Mouse (Mus musculus): ENCODE data around the gene Gm11639. TPM values are rescaled to one million over a fixed set of nuclear protein-coding genes. Genes with fewer than 3 reads are reported as not detected.

Gene Gm11639
- polyA plus RNA-seq, 1 experiment from 2014 or later = not detected

GRCm38 (mm10) chr11:105009232-105009631 is 323.7 kb downstream of the Gm11639 start:
- H3K4me3 ChIP-seq (ENCODE audit: low read depth, low read length) = no peak overlapping the region
- no peak overlapping the region for H3K9ac ChIP-seq (ENCODE audit: low read depth, low read length)
- no peaks in the 10 kb centered on the region for H3K4me1 ChIP-seq (replicated peaks; ENCODE audit: control insufficient read depth, insufficient read depth, low read length)
- ATAC-seq = no peak
- no peak overlapping the region for H3K27ac ChIP-seq (ENCODE audit: low read depth, low read length)
- peaks cover 2% of the 10 kb centered on the region; the same call in 1 of the 2 replicates for H3K27me3 ChIP-seq (replicated peaks; ENCODE audit: control insufficient read depth, insufficient read depth, low read length)
- no peaks in the 10 kb centered on the region for H3K36me3 ChIP-seq (ENCODE audit: control insufficient read depth, insufficient read depth)
- no peaks in the 10 kb centered on the region for H3K9me3 ChIP-seq (ENCODE audit: control insufficient read depth)
- H3K4me2 ChIP-seq (replicated peaks; ENCODE audit: low read depth) = no peak overlapping the region
- no peak for TF ChIP-seq CTCF (IDR thresholded peaks at IDR 0.05; ENCODE audit: low read depth)
- 62% methylated on average over 2 of the region's 2 CpGs for WGBS

DNA sequence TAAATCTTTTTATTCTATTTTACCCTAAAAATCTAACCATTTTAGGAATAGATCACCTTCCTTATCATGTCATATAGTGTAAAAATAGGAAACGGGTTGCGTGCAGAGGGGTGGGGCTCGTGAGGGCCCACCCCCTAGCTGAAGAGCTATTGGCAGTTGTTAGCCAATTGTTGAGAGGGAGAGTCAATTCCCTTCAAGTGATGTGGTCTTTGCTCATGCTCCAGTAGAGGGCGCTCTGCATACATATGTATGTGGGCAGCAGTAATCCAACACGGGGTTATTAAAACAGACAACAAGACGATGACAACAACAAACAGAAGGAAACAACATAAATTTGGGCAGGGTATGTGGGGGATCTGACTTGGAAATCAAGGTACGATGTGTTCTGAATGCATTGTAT is 335.6 kb downstream of the Gm11639 start:
- Histone ChIP-seq H3K9ac (ENCODE audit: low read depth, low read length) (no peak overlapping the region), H3K4me3 (ENCODE audit: low read depth, low read length) (no peak overlapping the region), H3K27me3 (replicated peaks; ENCODE audit: control insufficient read depth, insufficient read depth, low read length) (no peaks in the 10 kb centered on the region), H3K36me3 (ENCODE audit: control insufficient read depth, insufficient read depth) (no peaks in the 10 kb centered on the region), H3K9me3 (ENCODE audit: control insufficient read depth) (no peaks in the 10 kb centered on the region), H3K27ac (ENCODE audit: low read depth, low read length) (no peak overlapping the region), H3K4me1 (replicated peaks; ENCODE audit: control insufficient read depth, insufficient read depth, low read length) (no peaks in the 10 kb centered on the region), H3K4me2 (replicated peaks; ENCODE audit: low read depth) (no peak overlapping the region)
- no peak for ATAC-seq
- WGBS = 73% methylated on average over 7 of the region's 7 CpGs
- peak; percentile 53 for TF ChIP-seq CTCF (IDR thresholded peaks at IDR 0.05; ENCODE audit: low read depth)

DNA sequence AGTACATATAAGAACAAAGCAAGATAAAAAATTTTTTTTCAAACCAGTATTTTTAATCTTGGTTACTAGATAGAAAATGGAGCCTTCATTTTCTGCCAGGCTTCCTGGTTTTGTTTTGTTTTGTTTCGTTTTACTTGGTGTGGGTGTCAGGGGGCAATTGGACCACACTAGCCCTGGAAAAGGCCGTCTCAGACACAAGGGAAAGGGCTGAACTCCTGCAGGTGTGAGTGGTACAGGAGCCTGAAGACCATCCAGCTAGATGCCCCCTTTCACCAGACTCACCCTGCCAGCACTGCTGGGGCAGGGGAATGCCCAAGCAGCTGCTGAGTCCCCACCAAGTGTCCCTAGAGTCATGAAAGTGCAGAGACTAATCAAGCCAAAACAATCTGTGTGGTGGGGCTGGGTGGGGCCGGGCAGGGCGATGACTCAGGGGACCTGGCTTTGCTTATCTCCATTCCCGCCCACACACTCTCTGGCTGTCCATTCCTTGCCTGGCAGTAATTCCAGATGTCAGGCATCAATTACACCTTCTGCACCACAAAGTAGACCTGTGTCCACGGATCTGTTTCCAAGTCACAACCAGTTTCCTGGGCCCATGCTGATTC is 343.3 kb downstream of the Gm11639 start:
- Histone ChIP-seq H3K27me3 (replicated peaks; ENCODE audit: control insufficient read depth, insufficient read depth, low read length) (no peaks in the 10 kb centered on the region), H3K4me2 (replicated peaks; ENCODE audit: low read depth) (no peak overlapping the region), H3K27ac (ENCODE audit: low read depth, low read length) (no peak overlapping the region), H3K9ac (ENCODE audit: low read depth, low read length) (no peak overlapping the region), H3K4me3 (ENCODE audit: low read depth, low read length) (no peak overlapping the region), H3K4me1 (replicated peaks; ENCODE audit: control insufficient read depth, insufficient read depth, low read length) (no peaks in the 10 kb centered on the region), H3K36me3 (ENCODE audit: control insufficient read depth, insufficient read depth) (no peaks in the 10 kb centered on the region), H3K9me3 (ENCODE audit: control insufficient read depth) (no peaks in the 10 kb centered on the region)
- 0 out of 2 replicates have a peak, but pooled peaks have one; percentile 31 for ATAC-seq
- 25% methylated on average over 6 of the region's 6 CpGs for WGBS
- no peak for TF ChIP-seq CTCF (IDR thresholded peaks at IDR 0.05; ENCODE audit: low read depth)

DNA sequence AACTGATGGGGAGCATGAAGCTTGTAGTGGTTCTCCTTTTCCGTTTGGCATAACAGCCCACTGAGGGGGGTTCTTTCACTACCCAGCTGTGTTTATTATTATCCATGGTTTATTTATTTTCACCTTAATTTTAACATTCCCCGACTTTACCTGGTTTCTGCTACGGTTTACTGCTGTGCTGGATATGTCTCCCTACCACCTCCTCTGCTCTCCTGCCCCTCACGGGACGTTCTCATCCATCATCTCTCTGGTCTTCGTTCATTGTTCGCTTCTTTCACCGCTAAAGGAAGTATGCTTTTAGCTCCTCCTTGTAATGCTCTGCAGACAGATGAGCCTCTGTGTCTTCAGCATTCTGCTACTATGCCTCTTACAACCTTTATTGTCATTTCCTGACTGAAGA is 344.0 kb downstream of the Gm11639 start:
- H3K9me3 ChIP-seq (ENCODE audit: control insufficient read depth) = no peaks in the 10 kb centered on the region
- no peak overlapping the region for H3K4me3 ChIP-seq (ENCODE audit: low read depth, low read length)
- no peak for TF ChIP-seq CTCF (IDR thresholded peaks at IDR 0.05; ENCODE audit: low read depth)
- H3K4me1 ChIP-seq (replicated peaks; ENCODE audit: control insufficient read depth, insufficient read depth, low read length) = no peaks in the 10 kb centered on the region
- H3K27ac ChIP-seq (ENCODE audit: low read depth, low read length) = no peak overlapping the region
- no peaks in the 10 kb centered on the region for H3K27me3 ChIP-seq (replicated peaks; ENCODE audit: control insufficient read depth, insufficient read depth, low read length)
- no peak overlapping the region for H3K9ac ChIP-seq (ENCODE audit: low read depth, low read length)
- H3K36me3 ChIP-seq (ENCODE audit: control insufficient read depth, insufficient read depth) = no peaks in the 10 kb centered on the region
- no peak for ATAC-seq
- 58% methylated on average over 8 of the region's 8 CpGs for WGBS
- H3K4me2 ChIP-seq (replicated peaks; ENCODE audit: low read depth) = no peak overlapping the region

DNA sequence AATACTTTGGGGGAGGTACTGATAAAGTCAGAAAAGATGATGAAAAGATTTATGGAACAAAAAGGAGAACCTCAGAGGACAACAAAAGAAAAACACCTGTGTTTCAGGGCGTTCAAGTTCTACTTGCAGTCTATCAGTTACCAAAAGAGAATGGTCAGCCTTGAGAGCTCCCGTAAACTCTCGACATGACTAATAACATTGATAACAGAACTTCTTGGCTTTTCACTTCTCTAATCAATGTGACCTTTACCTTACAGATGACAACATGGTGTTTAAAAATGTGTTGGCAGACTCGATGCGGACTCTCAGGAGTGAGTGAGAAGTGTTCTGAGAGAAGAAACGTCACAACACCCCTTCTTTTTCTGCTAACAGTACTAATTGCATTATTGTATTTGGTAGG is 344.7 kb downstream of the Gm11639 start:
- no peak for ATAC-seq
- no peaks in the 10 kb centered on the region for H3K27me3 ChIP-seq (replicated peaks; ENCODE audit: control insufficient read depth, insufficient read depth, low read length)
- H3K9me3 ChIP-seq (ENCODE audit: control insufficient read depth) = no peaks in the 10 kb centered on the region
- no peak overlapping the region for H3K9ac ChIP-seq (ENCODE audit: low read depth, low read length)
- H3K4me2 ChIP-seq (replicated peaks; ENCODE audit: low read depth) = no peak overlapping the region
- WGBS = 55% methylated on average over 6 of the region's 6 CpGs
- no peak overlapping the region for H3K4me3 ChIP-seq (ENCODE audit: low read depth, low read length)
- H3K4me1 ChIP-seq (replicated peaks; ENCODE audit: control insufficient read depth, insufficient read depth, low read length) = no peaks in the 10 kb centered on the region
- H3K36me3 ChIP-seq (ENCODE audit: control insufficient read depth, insufficient read depth) = no peaks in the 10 kb centered on the region
- no peak for TF ChIP-seq CTCF (IDR thresholded peaks at IDR 0.05; ENCODE audit: low read depth)
- H3K27ac ChIP-seq (ENCODE audit: low read depth, low read length) = no peak overlapping the region

DNA sequence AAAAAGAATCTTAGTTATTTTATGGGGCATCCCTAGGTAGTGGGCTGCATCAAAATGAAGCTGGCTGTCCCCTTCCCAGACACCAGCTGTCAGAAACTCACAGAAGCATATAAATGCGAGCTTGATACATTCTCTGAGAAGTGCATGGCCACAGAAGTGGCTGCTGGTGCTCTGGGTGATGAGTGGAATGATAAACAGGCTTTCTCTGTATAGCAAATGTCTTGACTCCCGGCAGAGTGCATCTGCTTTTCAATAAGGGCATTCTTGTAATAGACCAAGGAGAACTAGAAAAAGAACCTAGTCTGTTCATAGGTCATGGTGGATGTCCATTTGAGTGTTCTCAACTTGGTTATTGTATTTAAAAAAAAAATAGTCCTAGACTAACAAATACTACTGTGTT is 345.6 kb downstream of the Gm11639 start:
- Histone ChIP-seq H3K4me1 (replicated peaks; ENCODE audit: control insufficient read depth, insufficient read depth, low read length) (no peaks in the 10 kb centered on the region), H3K9me3 (ENCODE audit: control insufficient read depth) (no peaks in the 10 kb centered on the region), H3K27me3 (replicated peaks; ENCODE audit: control insufficient read depth, insufficient read depth, low read length) (no peaks in the 10 kb centered on the region), H3K27ac (ENCODE audit: low read depth, low read length) (no peak overlapping the region), H3K9ac (ENCODE audit: low read depth, low read length) (no peak overlapping the region), H3K4me3 (ENCODE audit: low read depth, low read length) (no peak overlapping the region), H3K4me2 (replicated peaks; ENCODE audit: low read depth) (no peak overlapping the region), H3K36me3 (ENCODE audit: control insufficient read depth, insufficient read depth) (no peaks in the 10 kb centered on the region)
- no peak for TF ChIP-seq CTCF (IDR thresholded peaks at IDR 0.05; ENCODE audit: low read depth)
- 60% methylated on average over 2 of the region's 2 CpGs for WGBS
- ATAC-seq = no peak

DNA sequence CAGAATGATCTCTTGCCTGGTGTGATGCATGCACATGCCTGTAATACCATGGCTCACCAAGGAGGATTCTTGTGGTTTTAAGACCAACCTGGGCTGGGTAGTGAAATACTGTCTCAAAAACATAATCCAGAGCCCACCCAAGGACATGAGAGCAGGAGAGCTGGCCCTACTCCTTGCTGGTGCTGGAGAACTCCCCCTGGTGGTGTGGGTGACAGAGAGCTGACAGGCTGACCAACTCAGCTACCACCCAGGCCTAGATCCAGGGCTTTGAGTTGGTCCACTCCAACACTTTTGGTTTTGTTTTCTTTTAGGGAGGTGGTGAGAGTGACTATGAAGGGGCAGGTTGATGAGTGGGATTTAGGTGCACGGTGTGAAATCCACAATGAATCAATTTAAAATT is 349.6 kb downstream of the Gm11639 start:
- peak; percentile 27; the same call in 1 of the 2 replicates for TF ChIP-seq CTCF (IDR thresholded peaks at IDR 0.05; ENCODE audit: low read depth)
- no peak overlapping the region for H3K27ac ChIP-seq (ENCODE audit: low read depth, low read length)
- H3K27me3 ChIP-seq (replicated peaks; ENCODE audit: control insufficient read depth, insufficient read depth, low read length) = no peaks in the 10 kb centered on the region
- no peak overlapping the region for H3K4me3 ChIP-seq (ENCODE audit: low read depth, low read length)
- H3K9me3 ChIP-seq (ENCODE audit: control insufficient read depth) = no peaks in the 10 kb centered on the region
- no peaks in the 10 kb centered on the region for H3K36me3 ChIP-seq (ENCODE audit: control insufficient read depth, insufficient read depth)
- WGBS = 89% methylated on average over 1 of the region's 1 CpGs
- ATAC-seq = no peak
- no peak overlapping the region for H3K4me2 ChIP-seq (replicated peaks; ENCODE audit: low read depth)
- H3K9ac ChIP-seq (ENCODE audit: low read depth, low read length) = no peak overlapping the region
- no peaks in the 10 kb centered on the region for H3K4me1 ChIP-seq (replicated peaks; ENCODE audit: control insufficient read depth, insufficient read depth, low read length)

Measured in intestine, postnatal 0 days (tissue).